Mouse (Mus musculus) c-Kit-positive CD71-negative TER-119-negative erythroid progenitor cells, embryonic 14.5 days (primary cell): ENCODE data around the gene Olfr509.
"Not testable (repeated sequence)": the region's sequence is repeated elsewhere in the genome, so short reads cannot be mapped to it uniquely, and the experiment has no call there.

Experiments used
- DNase-seq: peaks from one replicate; pipeline ENCODE4 v3.0.0-alpha.2; 2013; ENCODE audit warnings: low read depth

Olfr509 gene

DNA sequence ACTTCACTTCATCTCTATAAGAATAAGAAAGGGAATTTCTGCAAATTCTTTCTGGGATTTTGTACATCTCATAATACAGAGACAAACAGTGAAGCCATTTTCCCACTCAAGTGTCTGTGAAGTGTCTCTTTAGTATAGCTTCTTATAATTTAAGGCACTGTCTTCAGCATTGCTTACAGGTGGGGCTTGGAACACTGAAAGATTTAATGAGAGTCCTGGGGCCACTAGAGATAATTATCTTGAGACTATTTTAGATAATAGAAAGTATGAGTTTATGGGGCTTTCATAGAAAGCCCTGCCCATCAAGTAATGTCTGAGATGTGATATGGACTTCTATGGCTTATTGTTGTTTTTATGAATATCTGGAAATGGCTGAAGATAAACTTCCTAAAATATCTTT lies at the start of gene Olfr509:
Gene Olfr509, minus strand, starts transcription at position 101 of the 400 bp plus-strand sequence.
- DNase-seq = no peak

DNA sequence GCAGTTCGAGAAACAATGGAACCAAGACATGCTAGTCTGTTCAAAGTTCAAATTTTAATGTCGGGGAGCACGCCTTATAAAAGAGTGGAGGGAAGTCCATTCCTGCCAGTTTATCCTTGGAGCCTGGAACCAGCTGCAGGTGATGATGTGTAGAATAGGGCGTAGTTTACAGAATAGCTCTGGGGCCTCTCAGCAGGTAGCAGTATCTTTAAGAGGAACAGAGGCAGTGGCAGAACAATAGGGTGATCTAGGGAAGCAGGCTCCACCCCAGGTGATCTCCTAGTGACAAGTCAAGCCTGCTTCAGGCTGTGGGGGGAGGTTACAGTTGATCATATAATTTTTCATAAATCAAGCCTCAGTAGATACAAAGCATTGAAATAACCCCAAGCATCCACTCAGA lies 27.2 kb upstream of the Olfr509 start:
- DNase-seq = no peak

DNA sequence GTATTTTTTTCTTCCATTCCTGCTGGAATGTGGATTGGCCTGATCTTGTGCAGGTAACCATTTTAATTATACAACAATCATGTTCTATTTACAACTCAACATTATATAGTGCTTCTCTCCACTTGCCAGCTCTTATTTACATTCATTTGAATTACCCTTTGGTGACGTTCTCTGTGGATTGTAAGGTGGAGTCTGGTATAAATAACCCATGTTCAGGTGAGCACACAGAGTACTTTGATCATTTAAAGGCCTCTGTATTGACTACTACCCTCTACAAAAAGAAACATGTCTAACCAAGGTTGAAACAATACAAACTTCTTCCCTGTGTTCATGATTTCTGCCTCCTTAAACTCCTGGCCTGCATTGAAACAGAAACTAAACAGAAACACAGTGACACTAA lies 19.4 kb upstream of the Olfr509 start:
- no peak for DNase-seq

DNA sequence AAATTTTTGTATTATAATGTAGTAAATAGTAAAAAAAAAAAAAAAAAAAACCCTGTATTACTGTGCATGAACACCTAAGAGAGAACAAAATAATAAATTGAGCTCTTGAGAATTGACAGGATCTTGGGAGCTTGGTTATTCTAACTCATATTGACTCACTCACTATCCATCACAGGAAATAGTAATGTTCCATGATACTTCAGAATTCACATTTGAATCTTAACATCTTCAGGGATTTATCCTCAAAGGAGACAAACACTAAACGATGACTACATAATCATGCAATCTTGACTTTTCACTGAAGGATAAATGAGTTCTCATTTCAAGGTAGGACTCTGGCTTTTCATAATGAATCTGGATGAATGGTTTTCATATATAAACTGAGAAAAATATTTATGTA lies 14.4 kb upstream of the Olfr509 start, which contains the start of gene Olfr510:
Gene Olfr510, plus strand, starts transcription at position 301 of the 400 bp plus-strand sequence.
- DNase-seq = no peak

GRCm38 (mm10) chr7:108662419-108662818 lies 10.7 kb upstream of the Olfr509 start:
- DNase-seq = no peak

DNA sequence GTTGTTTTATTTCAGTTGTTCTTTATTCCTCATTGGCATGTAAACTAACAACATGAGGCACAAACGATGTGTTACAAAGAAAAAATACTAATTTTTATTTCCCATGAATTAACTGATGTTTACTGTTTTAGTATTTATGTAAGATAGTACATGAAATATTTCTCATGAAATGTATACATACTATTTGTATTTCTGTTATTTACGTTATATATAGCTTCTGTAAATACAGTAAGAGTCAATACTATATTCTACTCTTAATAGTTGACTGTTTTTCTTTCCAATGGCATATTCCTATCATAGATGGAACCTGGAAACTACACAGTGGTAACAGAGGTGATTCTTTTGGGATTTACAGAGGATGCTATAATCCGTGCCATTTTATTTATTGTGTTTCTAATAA lies 22.0 kb downstream of the Olfr509 start, which contains the start of gene Olfr508:
Gene Olfr508, plus strand, starts transcription at position 301 of the 400 bp plus-strand sequence.
- no peak for DNase-seq

GRCm38 (mm10) chr7:108621514-108621913 lies 30.2 kb downstream of the Olfr509 start, which contains the start of gene Olfr507:
TSS of gene Olfr507 (plus strand) at chr7:108621814.
- no peak for DNase-seq

DNA sequence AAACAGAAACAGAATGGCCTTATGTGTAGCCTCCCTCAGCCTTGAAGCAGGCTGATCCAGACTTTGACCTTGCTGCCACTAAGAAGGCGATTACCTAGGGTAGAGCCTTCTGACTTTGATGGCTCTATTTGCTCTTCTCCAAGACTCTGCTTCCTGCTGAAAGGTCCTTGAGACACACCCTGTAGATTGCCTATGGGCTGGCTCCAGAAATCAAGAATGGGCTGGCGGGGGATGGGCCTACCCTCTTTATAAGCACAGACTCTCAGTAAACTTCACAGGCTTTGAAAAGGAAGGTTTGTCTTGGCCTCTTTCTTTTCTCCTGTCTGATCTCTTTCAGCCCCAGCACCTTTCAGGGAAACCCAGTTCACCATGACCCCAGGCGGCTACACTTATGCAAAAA lies 34.9 kb downstream of the Olfr509 start:
- not testable (repeated sequence) for DNase-seq

DNA sequence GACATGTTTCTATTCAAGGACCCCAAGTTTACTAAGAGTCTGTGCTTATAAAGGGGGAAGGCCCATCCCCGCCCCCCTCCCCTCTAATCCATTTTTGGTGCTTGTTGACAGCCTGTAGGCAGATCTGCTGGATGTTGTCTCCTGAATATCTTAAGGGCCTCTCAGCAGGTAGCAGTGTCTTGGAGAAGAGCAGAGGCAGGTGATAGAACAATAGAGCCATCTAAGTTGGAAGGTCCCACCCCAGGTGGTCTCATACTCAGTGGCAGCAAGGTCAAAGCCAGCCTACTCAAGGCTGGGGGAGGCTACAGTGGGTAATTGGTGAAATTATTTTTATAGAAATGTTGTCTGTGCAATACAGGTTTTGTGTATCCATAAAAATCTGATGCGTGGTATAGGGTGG lies 37.6 kb downstream of the Olfr509 start:
- no peak for DNase-seq

DNA sequence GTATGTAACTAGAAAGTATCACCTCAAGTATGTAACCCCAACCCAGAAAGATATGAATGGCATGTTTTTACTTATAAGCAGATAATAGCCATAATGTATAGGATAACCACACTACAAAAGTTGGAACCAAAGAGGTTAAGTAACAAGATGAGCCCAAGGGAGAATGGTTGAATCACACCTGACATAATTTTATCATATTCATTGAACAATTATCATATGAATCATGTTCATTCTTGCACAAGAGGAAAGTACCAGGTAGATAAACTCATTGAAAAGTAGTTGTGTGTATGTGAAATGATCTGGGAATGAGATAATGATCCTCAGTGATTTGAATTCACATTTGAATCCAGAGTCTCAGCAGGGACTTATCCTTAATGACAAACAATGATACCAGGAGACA lies 41.2 kb downstream of the Olfr509 start, which contains the start of gene Olfr506:
Gene Olfr506, plus strand, starts transcription at position 301 of the 400 bp plus-strand sequence.
- no peak for DNase-seq

GRCm38 (mm10) chr7:108601916-108602315 lies 49.8 kb downstream of the Olfr509 start:
- DNase-seq = not testable (repeated sequence)
